Mouse (Mus musculus): ENCODE results near the gene Polr1e. TPM values are rescaled to one million over a fixed set of nuclear protein-coding genes. Genes with fewer than 3 reads are reported as not detected.
"Not testable (repeated sequence)": the region's sequence is repeated elsewhere in the genome, so short reads cannot be mapped to it uniquely, and the experiment has no call there.

The Polr1e gene
- polyA plus RNA-seq, 1 experiment from 2014 or later: 35.1 TPM

- Histone ChIP-seq H3K9me3 (ENCODE audit: control insufficient read depth, low read length) (no peaks in the 10 kb centered on the region), H3K9ac (replicated peaks; ENCODE audit: low read depth, low read length) (no peak overlapping the region), H3K36me3 (ENCODE audit: control insufficient read depth, insufficient read depth) (no peaks in the 10 kb centered on the region), H3K4me3 (replicated peaks; ENCODE audit: low read length) (no peak overlapping the region), H3K4me2 (ENCODE audit: low read length) (no peak overlapping the region), H3K4me1 (replicated peaks; ENCODE audit: control insufficient read depth, insufficient read depth, low read length) (peaks cover 7% of the 10 kb centered on the region), H3K27me3 (replicated peaks; ENCODE audit: control insufficient read depth, insufficient read depth, low read length) (no peaks in the 10 kb centered on the region), H3K27ac (ENCODE audit: low read length) (no peak overlapping the region)
- no peak for ATAC-seq
- WGBS: 88% methylated on average over 7 of the region's 7 CpGs
Observed at GRCm38 (mm10) chr4:44979794-44980338, 38.5 kb upstream of the Polr1e start.

- H3K4me2 ChIP-seq (ENCODE audit: low read length): peak within 1 kb of the TSS; percentile 93
- peak; percentile 89 for ATAC-seq
- under 1% methylated on average over 40 of the region's 40 CpGs for WGBS
- no peaks in the 10 kb centered on the region for H3K9me3 ChIP-seq (ENCODE audit: control insufficient read depth, low read length)
- peaks cover 7% of the 10 kb centered on the region for H3K4me1 ChIP-seq (replicated peaks; ENCODE audit: control insufficient read depth, insufficient read depth, low read length)
- H3K9ac ChIP-seq (replicated peaks; ENCODE audit: low read depth, low read length): peak within 1 kb of the TSS; percentile 81
- H3K36me3 ChIP-seq (ENCODE audit: control insufficient read depth, insufficient read depth): no peaks in the 10 kb centered on the region
- no peak within 1 kb of the TSS for H3K27ac ChIP-seq (ENCODE audit: low read length)
- H3K27me3 ChIP-seq (replicated peaks; ENCODE audit: control insufficient read depth, insufficient read depth, low read length): no peaks in the 10 kb centered on the region
- H3K4me3 ChIP-seq (replicated peaks; ENCODE audit: low read length): peak within 1 kb of the TSS; percentile 50
Observed at GRCm38 (mm10) chr4:44981280-44981973, 37.0 kb upstream of the Polr1e start, which contains the start of gene Grhpr. TSS of gene Grhpr (plus strand) at chr4:44981395.

GRCm38 (mm10) chr4:44981974-44982287 is 36.5 kb upstream of the Polr1e start:
- 14% methylated on average over 5 of the region's 5 CpGs for WGBS
- no peak for ATAC-seq
- Histone ChIP-seq H3K36me3 (ENCODE audit: control insufficient read depth, insufficient read depth) (0 out of 2 replicates have a peak, but pooled peaks cover under 1% of the 10 kb centered on the region), H3K4me2 (ENCODE audit: low read length) (peak overlapping the region; percentile 93), H3K9ac (replicated peaks; ENCODE audit: low read depth, low read length) (peak overlapping the region; percentile 81), H3K4me1 (replicated peaks; ENCODE audit: control insufficient read depth, insufficient read depth, low read length) (peaks cover 7% of the 10 kb centered on the region), H3K27ac (ENCODE audit: low read length) (no peak overlapping the region), H3K9me3 (ENCODE audit: control insufficient read depth, low read length) (no peaks in the 10 kb centered on the region), H3K4me3 (replicated peaks; ENCODE audit: low read length) (peak overlapping the region; percentile 50), H3K27me3 (replicated peaks; ENCODE audit: control insufficient read depth, insufficient read depth, low read length) (no peaks in the 10 kb centered on the region)

GRCm38 (mm10) chr4:44982440-44983130 is 35.8 kb upstream of the Polr1e start:
- H3K27ac ChIP-seq (ENCODE audit: low read length): no peak overlapping the region
- H3K4me1 ChIP-seq (replicated peaks; ENCODE audit: control insufficient read depth, insufficient read depth, low read length): peaks cover 7% of the 10 kb centered on the region
- H3K4me2 ChIP-seq (ENCODE audit: low read length): no peak overlapping the region
- H3K9me3 ChIP-seq (ENCODE audit: control insufficient read depth, low read length): no peaks in the 10 kb centered on the region
- H3K36me3 ChIP-seq (ENCODE audit: control insufficient read depth, insufficient read depth): peaks cover 2% of the 10 kb centered on the region; the same call in 1 of the 2 replicates
- no peak overlapping the region for H3K9ac ChIP-seq (replicated peaks; ENCODE audit: low read depth, low read length)
- WGBS: 79% methylated on average over 11 of the region's 11 CpGs
- no peaks in the 10 kb centered on the region for H3K27me3 ChIP-seq (replicated peaks; ENCODE audit: control insufficient read depth, insufficient read depth, low read length)
- no peak overlapping the region for H3K4me3 ChIP-seq (replicated peaks; ENCODE audit: low read length)
- ATAC-seq: no peak

- ATAC-seq: no peak
- no peaks in the 10 kb centered on the region for H3K27me3 ChIP-seq (replicated peaks; ENCODE audit: control insufficient read depth, insufficient read depth, low read length)
- no peak overlapping the region for H3K9ac ChIP-seq (replicated peaks; ENCODE audit: low read depth, low read length)
- 91% methylated on average over 10 of the region's 10 CpGs for WGBS
- no peak overlapping the region for H3K4me3 ChIP-seq (replicated peaks; ENCODE audit: low read length)
- no peaks in the 10 kb centered on the region for H3K9me3 ChIP-seq (ENCODE audit: control insufficient read depth, low read length)
- no peak overlapping the region for H3K27ac ChIP-seq (ENCODE audit: low read length)
- peaks cover 2% of the 10 kb centered on the region; the same call in 1 of the 2 replicates for H3K36me3 ChIP-seq (ENCODE audit: control insufficient read depth, insufficient read depth)
- no peak overlapping the region for H3K4me2 ChIP-seq (ENCODE audit: low read length)
- peaks cover 7% of the 10 kb centered on the region for H3K4me1 ChIP-seq (replicated peaks; ENCODE audit: control insufficient read depth, insufficient read depth, low read length)
Observed at GRCm38 (mm10) chr4:44983131-44983740, 35.1 kb upstream of the Polr1e start.

- 94% methylated on average over 5 of the region's 5 CpGs for WGBS
- peaks cover 12% of the 10 kb centered on the region for H3K36me3 ChIP-seq (ENCODE audit: control insufficient read depth, insufficient read depth)
- no peak for ATAC-seq
Observed at GRCm38 (mm10) chr4:44990560-44990959, 27.8 kb upstream of the Polr1e start.

GRCm38 (mm10) chr4:44992330-44992729 is 26.1 kb upstream of the Polr1e start:
- not testable (repeated sequence) for H3K36me3 ChIP-seq (ENCODE audit: control insufficient read depth, insufficient read depth); H3K9ac ChIP-seq (replicated peaks; ENCODE audit: low read depth, low read length); H3K4me3 ChIP-seq (replicated peaks; ENCODE audit: low read length); H3K4me2 ChIP-seq (ENCODE audit: low read length); H3K27ac ChIP-seq (ENCODE audit: low read length); H3K27me3 ChIP-seq (replicated peaks; ENCODE audit: control insufficient read depth, insufficient read depth, low read length); H3K4me1 ChIP-seq (replicated peaks; ENCODE audit: control insufficient read depth, insufficient read depth, low read length); H3K9me3 ChIP-seq (ENCODE audit: control insufficient read depth, low read length); ATAC-seq
- 93% methylated on average over 11 of the region's 11 CpGs for WGBS

More at GRCm38 (mm10) chr4:44990560-44990959, 27.8 kb upstream of the Polr1e start:
- no peak overlapping the region for H3K27ac ChIP-seq (ENCODE audit: low read length)
- no peaks in the 10 kb centered on the region for H3K9me3 ChIP-seq (ENCODE audit: control insufficient read depth, low read length)
- H3K9ac ChIP-seq (replicated peaks; ENCODE audit: low read depth, low read length): no peak overlapping the region
- H3K4me1 ChIP-seq (replicated peaks; ENCODE audit: control insufficient read depth, insufficient read depth, low read length): no peaks in the 10 kb centered on the region
- no peak overlapping the region for H3K4me2 ChIP-seq (ENCODE audit: low read length)
- H3K4me3 ChIP-seq (replicated peaks; ENCODE audit: low read length): no peak overlapping the region
- H3K27me3 ChIP-seq (replicated peaks; ENCODE audit: control insufficient read depth, insufficient read depth, low read length): no peaks in the 10 kb centered on the region

GRCm38 (mm10) chr4:44993179-44993578 is 25.2 kb upstream of the Polr1e start:
- H3K27ac ChIP-seq (ENCODE audit: low read length); H3K9me3 ChIP-seq (ENCODE audit: control insufficient read depth, low read length); H3K27me3 ChIP-seq (replicated peaks; ENCODE audit: control insufficient read depth, insufficient read depth, low read length); H3K9ac ChIP-seq (replicated peaks; ENCODE audit: low read depth, low read length); H3K4me1 ChIP-seq (replicated peaks; ENCODE audit: control insufficient read depth, insufficient read depth, low read length); H3K4me3 ChIP-seq (replicated peaks; ENCODE audit: low read length); H3K36me3 ChIP-seq (ENCODE audit: control insufficient read depth, insufficient read depth); ATAC-seq; H3K4me2 ChIP-seq (ENCODE audit: low read length): not testable (repeated sequence)
- 94% methylated on average over 13 of the region's 14 CpGs for WGBS

GRCm38 (mm10) chr4:44993847-44994246 is 24.5 kb upstream of the Polr1e start:
- H3K4me1 ChIP-seq (replicated peaks; ENCODE audit: control insufficient read depth, insufficient read depth, low read length): no peaks in the 10 kb centered on the region
- no peak overlapping the region for H3K9ac ChIP-seq (replicated peaks; ENCODE audit: low read depth, low read length)
- no peaks in the 10 kb centered on the region for H3K9me3 ChIP-seq (ENCODE audit: control insufficient read depth, low read length)
- H3K4me3 ChIP-seq (replicated peaks; ENCODE audit: low read length): no peak overlapping the region
- WGBS: 94% methylated on average over 9 of the region's 9 CpGs
- no peak overlapping the region for H3K27ac ChIP-seq (ENCODE audit: low read length)
- peaks cover 10% of the 10 kb centered on the region for H3K36me3 ChIP-seq (ENCODE audit: control insufficient read depth, insufficient read depth)
- ATAC-seq: no peak
- H3K4me2 ChIP-seq (ENCODE audit: low read length): no peak overlapping the region
- no peaks in the 10 kb centered on the region for H3K27me3 ChIP-seq (replicated peaks; ENCODE audit: control insufficient read depth, insufficient read depth, low read length)

Data from forebrain, embryonic 16.5 days (tissue).